Mouse (Mus musculus) cortical plate, adult 2 months (tissue): Measurements from ENCODE around the gene Vgf.

Experiments used
- CTCF ChIP-seq: fragments of 200-500 bp; IDR thresholded peaks from 2 replicates; pipeline ENCODE4 v1.5.1; 2011; ENCODE audit warnings: mild to moderate bottlenecking, control low read depth, low read length; ENCODE audit not compliant: insufficient read depth; ENCODE audit errors: extremely low read depth
- POLR2A ChIP-seq: fragments of 200-500 bp; IDR thresholded peaks from 2 replicates; pipeline ENCODE4 v1.6.1; 2011; ENCODE audit warnings: mild to moderate bottlenecking, low read length, control low read depth; ENCODE audit not compliant: insufficient read depth; ENCODE audit errors: extremely low read depth

DNA sequence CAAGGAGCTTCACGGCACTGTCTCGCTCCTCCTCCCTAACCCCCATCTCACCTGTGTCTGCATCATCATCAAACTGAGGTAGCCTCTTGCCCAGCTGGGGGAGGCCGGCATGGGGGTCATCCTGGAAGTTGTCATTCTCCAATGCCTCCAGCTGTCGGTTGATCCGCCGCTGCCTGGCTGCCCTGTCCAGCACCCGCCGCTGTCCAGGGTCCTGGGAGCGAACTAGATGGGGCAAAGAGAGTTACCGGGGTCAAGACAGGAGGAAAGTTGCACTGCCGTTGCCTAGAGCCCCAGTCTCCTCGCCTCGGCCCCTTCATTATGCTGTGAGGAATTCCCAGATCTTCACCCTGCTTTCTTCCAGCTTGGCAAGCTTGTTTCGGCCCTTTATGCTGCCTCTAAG, 41.4 kb upstream of the Vgf start:
- TF ChIP-seq CTCF (no peak), POLR2A (no peak)
